Mouse (Mus musculus): ENCODE results near the gene Thoc3. TPM values are rescaled to one million over a fixed set of nuclear protein-coding genes. Genes with fewer than 3 reads are reported as not detected.

Gene Thoc3
- total RNA-seq, 2 experiments from 2014 or later, result 17.7 to 23.4 TPM

DNA sequence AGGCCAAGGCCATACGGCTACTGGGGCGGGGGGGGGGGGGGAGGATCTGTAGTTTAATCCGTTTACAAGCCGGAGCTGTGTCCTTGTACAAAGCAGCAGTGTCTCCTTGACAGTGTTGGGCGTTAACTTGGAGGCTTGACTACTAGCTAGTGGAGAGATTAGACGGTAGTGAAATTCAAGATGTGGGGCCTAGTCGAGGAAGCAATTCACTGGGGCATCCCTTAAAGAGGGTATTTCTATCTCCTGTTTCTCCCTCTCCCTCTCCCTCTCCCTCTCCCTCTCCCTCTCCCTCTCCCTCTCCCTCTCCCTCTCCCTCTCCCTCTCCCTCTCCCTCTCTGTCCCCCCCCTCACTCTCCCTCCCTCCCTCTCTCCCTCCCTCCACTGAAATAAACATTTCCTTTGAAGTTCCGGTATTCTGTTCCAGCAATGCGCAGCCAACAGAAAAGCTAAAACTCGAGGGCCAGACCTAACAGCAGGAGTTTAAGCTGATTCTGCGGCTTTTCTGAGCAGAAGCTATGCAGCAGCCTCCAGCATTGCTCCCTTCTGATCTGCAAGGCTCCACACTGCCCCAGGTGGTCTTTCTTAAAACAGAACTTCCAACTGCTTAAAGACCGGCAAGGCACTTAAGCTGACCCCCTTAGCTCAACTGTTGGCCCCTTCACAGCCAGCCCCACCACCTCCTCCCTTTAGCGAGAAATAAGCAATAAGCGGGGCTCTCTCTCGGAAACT, 21.0 kb downstream of the Thoc3 start:
- DNase-seq (ENCODE audit: low spot score), result no peak
- intact Hi-C loops (cut with DNase I), result loop anchor here (1.0 to 5.0 kb wide), 4 partner anchors 75 to 335 kb away; no protein-coding TSS in a partner anchor

DNA sequence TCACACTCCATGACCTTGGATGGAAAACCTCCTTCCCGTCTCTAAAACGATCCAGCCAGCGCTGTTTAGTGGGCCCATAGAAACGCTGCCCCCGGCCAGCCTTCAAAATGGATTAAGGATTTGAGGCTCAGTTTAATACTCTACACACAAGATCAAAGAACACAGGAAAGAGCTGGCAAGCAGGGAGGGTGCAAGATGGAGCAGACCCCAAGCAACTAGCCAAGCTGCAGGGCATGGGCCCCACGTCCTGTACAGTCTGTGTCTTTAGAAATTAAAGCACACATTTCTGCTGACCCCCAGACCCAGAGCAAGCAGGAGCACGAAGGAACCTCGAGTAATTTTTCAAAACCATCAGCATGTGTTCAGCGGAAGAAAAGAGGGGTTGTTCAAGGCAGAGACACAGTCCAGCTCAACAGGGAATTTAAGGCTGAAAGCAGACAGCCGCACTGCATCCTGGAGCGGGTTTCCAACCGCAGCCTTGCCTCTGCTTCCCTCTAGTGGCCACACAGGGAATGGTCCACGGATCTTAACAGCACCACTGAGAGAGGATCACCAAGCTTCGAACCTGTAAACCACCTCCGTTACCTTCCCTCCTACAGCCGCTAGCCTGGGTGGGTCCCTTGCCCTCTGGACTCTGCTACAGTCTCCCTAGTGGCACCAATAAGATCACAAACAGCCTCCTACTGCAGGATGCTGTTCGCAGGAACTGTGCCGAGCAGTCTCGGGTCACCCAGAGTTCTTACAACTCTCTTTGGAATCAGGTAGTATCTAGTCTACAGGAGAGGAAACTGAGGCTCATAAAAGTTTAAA, 21.8 kb downstream of the Thoc3 start:
- intact Hi-C loops (cut with DNase I), result loop anchor here (1.0 to 5.0 kb wide), 4 partner anchors 75 to 335 kb away; no protein-coding TSS in a partner anchor
- DNase-seq (ENCODE audit: low spot score), result peak; percentile 34

- no peak for DNase-seq (ENCODE audit: low spot score)
- intact Hi-C loops (cut with DNase I), result no loop called here
Observed at GRCm38 (mm10) chr13:54443693-54444092, 25.0 kb downstream of the Thoc3 start.

DNA sequence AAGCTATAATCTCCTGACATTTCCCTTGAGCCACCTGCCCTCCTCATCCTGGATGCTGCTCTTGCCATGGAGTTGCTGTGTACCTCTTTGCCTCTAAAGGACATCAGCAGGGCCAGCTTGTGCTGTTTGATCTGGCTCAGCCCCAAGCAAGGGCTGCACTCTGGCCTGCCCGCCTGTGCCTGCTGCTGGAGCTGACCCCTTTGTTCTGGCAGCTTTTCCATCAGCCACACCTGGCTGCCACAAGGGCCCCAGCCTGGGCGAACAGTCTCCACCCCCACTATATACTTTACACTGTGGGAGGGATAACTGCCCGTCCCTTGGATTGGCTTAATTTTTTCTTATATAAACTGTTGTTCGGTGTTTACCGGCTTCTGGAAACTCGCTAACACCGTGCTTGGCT, 28.7 kb downstream of the Thoc3 start:
- DNase-seq (ENCODE audit: low spot score), result no peak
- intact Hi-C loops (cut with DNase I), result no loop called here

DNA sequence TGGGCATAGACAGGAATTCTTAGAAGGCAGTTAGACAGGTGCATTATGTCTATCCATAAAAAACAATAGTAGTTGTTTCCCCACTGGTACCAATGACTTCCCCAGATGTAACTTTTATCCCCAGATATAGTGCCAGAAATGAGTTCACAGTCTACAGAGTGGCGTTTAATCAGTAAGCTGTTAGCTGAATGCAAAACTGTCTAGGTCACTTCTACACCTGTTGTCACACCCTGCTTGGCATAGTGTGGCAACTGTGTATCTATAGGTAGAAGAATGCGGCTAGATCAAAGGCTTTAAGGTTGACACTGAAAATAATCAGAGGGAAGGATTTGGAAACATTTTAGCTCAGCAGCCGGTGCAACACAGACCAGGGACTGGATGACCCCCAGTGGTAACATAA, 29.8 kb downstream of the Thoc3 start:
- DNase-seq (ENCODE audit: low spot score), result no peak
- intact Hi-C loops (cut with DNase I), result no loop called here

GRCm38 (mm10) chr13:54437083-54437482, 31.6 kb downstream of the Thoc3 start:
- intact Hi-C loops (cut with DNase I), result no loop called here
- no peak for DNase-seq (ENCODE audit: low spot score)

- DNase-seq (ENCODE audit: low spot score), result no peak
- intact Hi-C loops (cut with DNase I), result no loop called here
Observed at GRCm38 (mm10) chr13:54436666-54437065, 32.0 kb downstream of the Thoc3 start.

DNA sequence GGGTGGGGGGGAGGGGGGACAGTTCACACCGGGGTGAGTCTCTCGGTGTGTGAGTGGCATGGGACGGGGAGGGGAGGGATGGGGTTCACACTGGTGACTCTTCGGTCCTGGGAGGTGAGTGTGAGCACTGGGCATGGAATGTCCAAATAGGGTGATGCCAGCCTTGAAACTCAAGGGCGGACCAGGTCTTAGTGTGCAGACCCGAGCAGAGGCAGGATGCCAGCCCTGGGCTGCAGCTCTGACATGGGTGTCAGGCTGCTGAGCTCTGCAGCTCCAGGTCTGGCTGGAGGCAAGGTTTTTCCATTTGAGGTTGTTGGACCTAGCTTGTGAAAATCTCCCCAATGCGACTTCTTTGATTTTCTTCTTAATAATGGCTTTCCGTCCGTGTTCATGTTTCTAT, 37.5 kb downstream of the Thoc3 start:
- DNase-seq (ENCODE audit: low spot score), result no peak
- intact Hi-C loops (cut with DNase I), result no loop called here

- DNase-seq (ENCODE audit: low spot score), result no peak
- intact Hi-C loops (cut with DNase I), result no loop called here
Observed at GRCm38 (mm10) chr13:54430051-54430450, 38.6 kb downstream of the Thoc3 start.

- DNase-seq (ENCODE audit: low spot score), result no peak
- intact Hi-C loops (cut with DNase I), result no loop called here
Observed at GRCm38 (mm10) chr13:54428771-54429170, 39.9 kb downstream of the Thoc3 start.

- intact Hi-C loops (cut with DNase I), result no loop called here
Observed at GRCm38 (mm10) chr13:54426781-54427655, 41.6 kb downstream of the Thoc3 start.

GRCm38 (mm10) chr13:54425269-54425668, 43.4 kb downstream of the Thoc3 start:
- intact Hi-C loops (cut with DNase I), result no loop called here
- no peak for DNase-seq (ENCODE audit: low spot score)

More at GRCm38 (mm10) chr13:54426781-54427655, 41.6 kb downstream of the Thoc3 start:
- DNase-seq (ENCODE audit: low spot score), result no peak

DNA sequence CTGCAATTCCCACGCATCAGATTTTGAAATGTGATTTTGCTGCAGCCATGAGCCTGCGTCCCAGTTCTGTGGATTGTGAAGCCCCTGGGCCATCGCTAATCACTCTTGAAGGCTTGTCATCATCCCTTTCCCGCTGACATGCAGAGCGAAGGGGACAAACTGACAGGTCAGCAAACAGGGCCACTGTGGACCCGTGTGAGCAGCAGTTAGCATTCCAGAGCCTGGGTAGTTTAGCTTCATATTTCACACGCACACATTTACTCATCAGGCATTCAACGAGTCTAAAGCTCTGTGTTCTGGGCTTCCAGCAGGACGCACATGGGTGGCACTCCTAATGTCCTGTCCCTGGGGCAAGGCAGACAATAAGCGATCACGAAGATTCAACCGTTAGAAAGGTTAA, 48.4 kb downstream of the Thoc3 start:
- intact Hi-C loops (cut with DNase I), result no loop called here
- no peak for DNase-seq (ENCODE audit: low spot score)

DNA sequence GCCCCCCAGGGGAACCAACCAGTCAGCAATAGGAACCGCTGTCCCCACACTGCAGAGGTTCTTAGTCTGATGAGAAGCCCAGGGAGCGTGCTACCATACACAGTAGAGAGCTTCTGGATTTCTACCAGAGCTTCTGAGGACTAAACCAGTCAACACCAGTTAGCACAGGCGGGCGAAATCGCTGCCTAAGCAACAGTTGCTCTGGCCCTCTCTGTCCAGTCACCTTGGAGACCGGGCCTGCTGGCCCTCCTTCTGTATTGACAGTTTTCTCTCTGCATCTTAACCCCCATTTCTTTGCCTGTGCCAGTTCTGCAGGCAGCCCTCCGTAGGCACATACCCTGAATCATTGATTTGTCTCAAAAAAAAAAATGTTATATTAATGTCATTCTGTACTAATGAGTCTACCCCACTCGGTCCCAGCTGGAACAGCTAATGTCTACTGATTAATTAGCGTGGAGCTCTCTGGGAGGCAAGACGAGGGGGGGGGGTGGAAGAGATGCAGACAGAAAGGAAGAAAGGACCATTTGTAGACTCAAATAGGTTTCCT, 49.8 kb downstream of the Thoc3 start:
- intact Hi-C loops (cut with DNase I), result no loop called here

DNA sequence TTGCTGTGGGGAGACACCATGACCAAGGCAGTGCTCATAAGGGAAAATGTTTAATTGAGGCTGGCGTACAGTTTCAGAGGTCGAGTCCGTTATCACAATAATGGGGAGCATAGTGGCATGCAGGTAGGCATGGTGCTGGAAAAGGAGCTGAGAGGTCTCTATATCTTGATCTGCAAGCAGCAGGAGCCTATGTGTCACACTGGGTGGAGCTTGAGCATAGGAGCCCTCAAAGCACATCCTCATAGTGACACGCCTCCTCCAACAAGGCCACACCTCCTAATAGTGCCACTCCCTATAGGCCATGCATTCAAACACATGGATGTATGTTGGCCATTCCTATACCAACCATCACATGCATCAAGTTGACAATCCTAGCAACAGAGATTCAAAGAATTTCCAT, 53.6 kb downstream of the Thoc3 start:
- no peak for DNase-seq (ENCODE audit: low spot score)
- intact Hi-C loops (cut with DNase I), result no loop called here

More for the DNA sequence above, 49.8 kb downstream of the Thoc3 start:
- DNase-seq (ENCODE audit: low spot score), result no peak

DNA sequence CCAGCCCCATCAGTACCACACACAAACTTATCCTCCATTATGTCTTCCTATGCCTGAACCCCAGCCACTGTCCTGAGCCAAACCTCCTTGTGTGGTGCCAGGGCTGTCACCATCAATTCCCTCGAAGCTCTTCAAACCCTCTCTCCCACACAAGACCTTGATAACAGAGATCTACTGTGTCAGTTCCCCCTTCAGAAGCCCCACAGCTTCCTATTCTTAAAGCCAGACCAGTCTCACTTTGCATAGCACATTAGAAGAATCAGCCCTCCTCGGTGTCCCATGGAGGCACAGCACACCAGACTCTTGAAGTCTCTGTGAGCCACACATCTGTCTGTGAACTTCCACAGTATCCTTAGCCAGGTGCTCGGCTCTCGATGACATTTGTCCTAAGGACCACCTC, 55.9 kb downstream of the Thoc3 start:
- intact Hi-C loops (cut with DNase I), result no loop called here
- DNase-seq (ENCODE audit: low spot score), result no peak

DNA sequence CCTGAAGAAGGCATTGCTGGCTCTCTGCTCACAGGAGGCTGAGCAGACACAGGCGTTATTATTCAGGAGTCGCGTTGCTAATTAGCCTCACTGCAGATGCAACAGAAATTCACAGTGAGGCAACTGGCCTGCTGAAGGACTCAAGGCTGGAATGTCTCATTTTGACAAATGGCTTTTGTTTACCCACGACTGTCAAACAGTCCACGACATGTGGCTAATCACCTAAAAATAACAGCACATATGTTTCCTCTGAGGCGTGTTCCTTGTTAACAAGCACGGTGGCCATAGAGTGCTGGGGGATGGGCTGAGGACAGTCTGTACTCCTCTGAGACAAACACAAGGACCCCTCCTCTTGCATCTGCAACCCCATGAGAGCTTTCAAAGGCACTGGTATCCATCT, 56.4 kb downstream of the Thoc3 start:
- DNase-seq (ENCODE audit: low spot score), result no peak
- intact Hi-C loops (cut with DNase I), result no loop called here

DNA sequence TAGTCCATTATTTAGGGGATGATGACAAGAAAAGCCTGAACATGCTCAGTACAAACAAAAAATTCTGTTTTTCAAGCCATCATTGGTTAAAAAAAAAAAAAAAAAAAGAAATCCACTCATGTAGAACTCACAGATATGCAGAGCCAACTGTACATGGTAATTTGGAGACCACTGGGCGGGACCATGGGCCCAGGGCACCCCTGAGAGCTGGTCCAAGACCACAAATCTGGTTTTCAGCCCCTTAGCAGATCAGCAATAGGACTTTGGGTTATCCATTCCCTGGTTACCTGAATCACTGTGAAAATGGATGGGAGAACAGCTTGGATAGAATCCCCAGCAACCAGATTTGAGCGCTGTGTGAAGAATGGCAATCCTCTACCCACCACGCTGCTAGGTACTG, 57.0 kb downstream of the Thoc3 start:
- DNase-seq (ENCODE audit: low spot score), result no peak
- intact Hi-C loops (cut with DNase I), result no loop called here
